Comparison of ENCODE assay signal across 8 mouse cellular contexts in genomic region chr9:32541223-32541901, GRCm38 (mm10). TPM values are rescaled to one million over a fixed set of nuclear protein-coding genes. Genes with fewer than 3 reads are reported as not detected.
A peak's percentile ranks its signal among the peaks of the same experiment; 100 is the strongest.
DNase-seq lines count a peak whose midpoint lies in the region; ATAC-seq and TF ChIP-seq lines count a peak whose summit lies in the region.

No protein-coding gene starts in this region.

- TF ChIP-seq CTCF in embryonic fibroblast, embryonic 13.5 days (IDR thresholded peaks at IDR 0.05; ENCODE audit: borderline replicate concordance, insufficient read depth, low read length) = no peak

- ATAC-seq in hindbrain, embryonic 11.5 days (ENCODE audit: low FRiP score) = no peak
- ATAC-seq in limb, embryonic 14.5 days (ENCODE audit: low FRiP score, low read depth) = no peak
- no peak; the same call in 1 of the 2 replicates for ATAC-seq in midbrain, embryonic 15.5 days (replicated peaks)

- H3K27ac ChIP-seq in embryonic fibroblast, embryonic 13.5 days (ENCODE audit: insufficient read depth, low read length) = peak overlapping the region; percentile 11
- H3K27ac ChIP-seq in hindbrain, embryonic 11.5 days (ENCODE audit: low read depth, low read length) = peak overlapping the region; percentile 71
- H3K27ac ChIP-seq in limb, embryonic 14.5 days (replicated peaks; ENCODE audit: low read depth, low read length) = peak overlapping the region; percentile 94
- 0 out of 2 replicates have a peak overlapping the region, but pooled peaks have one; percentile 22 for H3K27ac ChIP-seq in midbrain, embryonic 15.5 days

- peaks cover 65% of the 10 kb centered on the region for H3K27me3 ChIP-seq in hindbrain, embryonic 11.5 days (ENCODE audit: control insufficient read depth, insufficient read depth, low read length)
- H3K27me3 ChIP-seq in limb, embryonic 14.5 days (ENCODE audit: control insufficient read depth, insufficient read depth, low read length) = no peaks in the 10 kb centered on the region
- peaks cover 60% of the 10 kb centered on the region for H3K27me3 ChIP-seq in midbrain, embryonic 15.5 days (replicated peaks)

- peak; percentile 20 for DNase-seq in gastrocnemius, postnatal 14 days
- no peak for DNase-seq in gastrocnemius, postnatal 4 days (ENCODE audit: low spot score in 2 of 2)
- peak; percentile 68 for DNase-seq in hindbrain, embryonic 11.5 days (ENCODE audit: low spot score)
- peak; percentile 41 for DNase-seq in limb, embryonic 14.5 days (ENCODE audit: low spot score)
- DNase-seq in left cerebral cortex, postnatal 36 days (ENCODE audit: low spot score in 2 of 2) = no peak
- DNase-seq in urinary bladder, postnatal 10 days (ENCODE audit: low spot score) = no peak

- peak overlapping the region; percentile 98 for H3K4me2 ChIP-seq in hindbrain, embryonic 11.5 days (replicated peaks; ENCODE audit: low read depth, low read length)
- peak overlapping the region; percentile 90 for H3K4me2 ChIP-seq in limb, embryonic 14.5 days (replicated peaks; ENCODE audit: low read depth, low read length, severe bottlenecking)
- H3K4me2 ChIP-seq in midbrain, embryonic 15.5 days = peak overlapping the region; percentile 86

- TF ChIP-seq POLR2A in embryonic fibroblast, embryonic 13.5 days (IDR thresholded peaks at IDR 0.05; ENCODE audit: low read depth, low read length) = peak; percentile 41; the same call in 1 of the 2 replicates
- TF ChIP-seq POLR2A in limb, embryonic 14.5 days (IDR thresholded peaks at IDR 0.05; ENCODE audit: borderline replicate concordance, extremely low read depth, insufficient read depth, insufficient read length) = no peak

- intact Hi-C loops in gastrocnemius, postnatal 14 days (cut with DNase I; ENCODE audit: low total_unique reads) = no loop called here
- intact Hi-C loops in left cerebral cortex, postnatal 36 days (cut with DNase I) = no loop called here

- H3K9me3 ChIP-seq in hindbrain, embryonic 11.5 days (ENCODE audit: control insufficient read depth, low read length) = no peaks in the 10 kb centered on the region
- no peaks in the 10 kb centered on the region for H3K9me3 ChIP-seq in limb, embryonic 14.5 days (ENCODE audit: control insufficient read depth, low read length)
- no peaks in the 10 kb centered on the region for H3K9me3 ChIP-seq in midbrain, embryonic 15.5 days

- H3K9ac ChIP-seq in hindbrain, embryonic 11.5 days (ENCODE audit: low read depth, low read length) = peak overlapping the region; percentile 75
- peak overlapping the region; percentile 95 for H3K9ac ChIP-seq in limb, embryonic 14.5 days (ENCODE audit: low read depth, low read length, severe bottlenecking)
- H3K9ac ChIP-seq in midbrain, embryonic 15.5 days = peak overlapping the region; percentile 36

- H3K4me3 ChIP-seq in embryonic fibroblast, embryonic 13.5 days (ENCODE audit: insufficient read depth, low read length) = peak overlapping the region; percentile 59
- peak overlapping the region; percentile 62 for H3K4me3 ChIP-seq in hindbrain, embryonic 11.5 days (ENCODE audit: low read depth, low read length)
- peak overlapping the region; percentile 78 for H3K4me3 ChIP-seq in limb, embryonic 14.5 days (replicated peaks; ENCODE audit: low read length)
- peak overlapping the region; percentile 46 for H3K4me3 ChIP-seq in midbrain, embryonic 15.5 days

- WGBS in hindbrain, embryonic 11.5 days = under 1% methylated on average over 30 of the region's 30 CpGs
- 1% methylated on average over 30 of the region's 30 CpGs for WGBS in limb, embryonic 14.5 days
- WGBS in midbrain, embryonic 15.5 days = under 1% methylated on average over 30 of the region's 30 CpGs

- H3K36me3 ChIP-seq in hindbrain, embryonic 11.5 days (ENCODE audit: control insufficient read depth, insufficient read depth, low read length) = no peaks in the 10 kb centered on the region
- no peaks in the 10 kb centered on the region for H3K36me3 ChIP-seq in limb, embryonic 14.5 days (ENCODE audit: control insufficient read depth, insufficient read depth, low read length)
- no peaks in the 10 kb centered on the region for H3K36me3 ChIP-seq in midbrain, embryonic 15.5 days (replicated peaks)

- no peaks in the 10 kb centered on the region for H3K4me1 ChIP-seq in embryonic fibroblast, embryonic 13.5 days (ENCODE audit: control insufficient read depth, insufficient read depth, low read length)
- peaks cover 16% of the 10 kb centered on the region; the same call in 1 of the 2 replicates for H3K4me1 ChIP-seq in hindbrain, embryonic 11.5 days (replicated peaks; ENCODE audit: control insufficient read depth, insufficient read depth, low read length)
- peaks cover 41% of the 10 kb centered on the region for H3K4me1 ChIP-seq in limb, embryonic 14.5 days (ENCODE audit: control insufficient read depth, insufficient read depth, low read length)
- peaks cover 47% of the 10 kb centered on the region for H3K4me1 ChIP-seq in midbrain, embryonic 15.5 days

RNA-seq across cellular contexts. Expression of gene Fli1, which starts 1.3 kb away (rescaled TPM):
- total RNA-seq in gastrocnemius, postnatal 14 days (2021) = 10 to 100 TPM; 16.2 to 16.6 TPM
- 10 to 100 TPM; 22.3 to 27.9 TPM for total RNA-seq in gastrocnemius, postnatal 4 days (2021)
- polyA plus RNA-seq in embryonic fibroblast, embryonic 13.5 days (2011; ENCODE audit: insufficient read length, low read depth, missing spikeins) = 5.0 and 6.8 TPM in 2 replicates
- polyA plus RNA-seq in hindbrain, embryonic 11.5 days (2014; fragmentation: Nextera tagmentation; extraction: Ambion mirVana) = 18.6 and 22.2 TPM in 2 replicates
- polyA plus RNA-seq in limb, embryonic 14.5 days (2012; rRNA removed) = 10.1 and 11.5 TPM in 2 replicates
- polyA plus RNA-seq in limb, embryonic 14.5 days (2014; fragmentation: Nextera tagmentation; extraction: Ambion mirVana) = 22.2 and 25.7 TPM in 2 replicates
- 7.9 and 8.1 TPM in 2 replicates for polyA plus RNA-seq in midbrain, embryonic 15.5 days (2015; fragmentation: Nextera tagmentation; extraction: Ambion mirVana)
- 1 to 10 TPM; 5.5 to 7.3 TPM for total RNA-seq in left cerebral cortex, postnatal 36 days (2021)

Comparison
In these comparisons a context has a peak if more than half of its experiments do, and no peak if none do; other contexts are left out.
1. DNase-seq: peak in gastrocnemius, postnatal 14 days (single experiment), hindbrain, embryonic 11.5 days (single experiment) and limb, embryonic 14.5 days (single experiment); none in gastrocnemius, postnatal 4 days (0 of 2), left cerebral cortex, postnatal 36 days (0 of 2) and urinary bladder, postnatal 10 days (single experiment).
2. H3K27ac ChIP-seq: peak in every context shown above with its lines; median percentile 94 in limb, embryonic 14.5 days; 71 in hindbrain, embryonic 11.5 days; 22 in midbrain, embryonic 15.5 days; 11 in embryonic fibroblast, embryonic 13.5 days.
3. H3K9ac ChIP-seq: peak in every context shown above with its lines; median percentile 95 in limb, embryonic 14.5 days; 75 in hindbrain, embryonic 11.5 days; 36 in midbrain, embryonic 15.5 days.
4. Peak in every context shown above with its lines, with median percentiles within 50 percentile points of each other: H3K4me3 ChIP-seq and H3K4me2 ChIP-seq.